Mouse (Mus musculus) right cerebral cortex, postnatal 10 days (tissue): Measurements from ENCODE around the gene Uckl1.
A peak's percentile ranks its signal among the peaks of the same experiment; 100 is the strongest.

Experiments
- DNase-seq, 2 experiments: peaks; one replicate each; pipeline ENCODE4 v3.0.0; 2021; ENCODE audit warnings: low spot score in 2 of 2

Uckl1 gene

DNA sequence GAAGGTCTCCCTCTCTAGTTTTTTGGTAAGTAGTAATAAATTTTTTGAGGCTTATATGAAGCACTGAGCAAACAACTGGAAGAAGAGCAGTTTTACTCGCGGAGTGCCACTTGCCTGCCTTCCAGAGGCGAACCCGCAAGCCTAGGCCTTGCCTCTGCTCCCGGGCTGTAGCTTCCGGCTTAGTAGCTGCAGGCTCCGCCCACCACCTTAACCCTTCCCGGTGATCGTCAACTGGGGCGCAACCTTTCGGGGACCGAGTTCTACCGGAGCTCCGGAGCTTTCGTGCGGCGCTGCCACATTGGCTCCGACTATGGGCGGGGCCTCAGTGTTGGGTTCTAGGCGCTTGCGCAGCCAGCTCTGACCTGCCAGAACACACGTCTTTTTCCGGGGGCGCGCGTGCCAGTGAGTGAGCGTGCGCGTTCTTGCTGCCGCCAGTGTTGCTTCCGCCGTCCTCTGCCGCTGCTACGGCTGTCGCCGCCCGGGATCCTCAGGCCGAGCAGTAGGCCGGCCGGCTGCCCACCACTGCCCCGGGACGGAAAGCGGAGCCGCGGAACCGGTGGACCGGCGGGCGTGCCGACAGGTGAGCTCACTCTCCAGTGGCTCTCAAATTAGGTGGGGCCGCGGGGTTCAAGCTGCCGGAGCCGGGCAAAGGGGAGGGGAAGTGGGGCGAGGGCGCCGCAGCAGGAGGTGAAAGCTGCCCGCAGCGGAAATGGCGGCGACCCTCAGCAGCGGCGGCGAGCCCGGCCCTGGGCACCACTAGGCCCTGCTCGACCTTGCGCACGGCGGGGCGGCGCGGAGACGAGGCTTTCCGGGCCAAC is 64.4 kb downstream of the Uckl1 start, which contains the start of gene Dnajc5:
Dnajc5 (plus strand) TSS at position 368 of the 818 bp plus-strand sequence.
- peak; percentile 98 to 99 for DNase-seq

DNA sequence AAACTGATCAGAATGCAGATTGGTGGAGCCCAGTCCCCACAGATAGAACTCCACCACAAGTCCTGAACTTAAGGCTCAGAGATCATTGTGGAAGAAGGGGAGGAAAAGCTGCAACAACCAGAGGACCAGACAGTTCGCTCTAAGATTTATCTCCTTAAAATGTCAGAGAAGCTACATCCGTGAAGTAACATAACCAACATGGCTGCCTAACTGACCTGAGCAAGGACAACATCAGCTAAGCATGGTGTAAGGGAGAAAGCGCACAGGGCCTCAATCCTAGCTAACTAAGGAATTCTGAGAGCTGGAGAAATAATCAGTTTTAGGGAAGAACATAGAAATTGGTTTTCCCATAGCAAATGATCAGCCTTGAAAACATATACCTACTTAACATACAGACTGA is 65.5 kb downstream of the Uckl1 start:
- DNase-seq, result no peak
